Mouse (Mus musculus) lung, embryonic 16.5 days (tissue): Measurements from ENCODE around the gene Tars2. TPM values are rescaled to one million over a fixed set of nuclear protein-coding genes. Genes with fewer than 3 reads are reported as not detected.

Experiments
- ATAC-seq: fragments of 200-750 bp; cut with Nextera tagmentation; 2 replicates; pipeline ENCODE4 v1.8.0; 2017; ENCODE audit warnings: low read depth, mild to moderate bottlenecking, moderate library complexity
- H3K27ac ChIP-seq: fragments of 300-500 bp; sonication (generic); 2 replicates; pipeline ENCODE4 v1.5.1; 2014; ENCODE audit warnings: mild to moderate bottlenecking, control low read depth, low read length
- H3K27me3 ChIP-seq: fragments of 300-500 bp; sonication (generic); 2 replicates; pipeline ENCODE4 v1.6.1; 2014; ENCODE audit warnings: low read depth, low read length, mixed read lengths; ENCODE audit not compliant: control insufficient read depth, insufficient read depth
- H3K36me3 ChIP-seq: fragments of 300-500 bp; sonication (generic); 2 replicates; pipeline ENCODE4 v1.6.1; 2014; ENCODE audit warnings: low read length; ENCODE audit not compliant: control insufficient read depth, insufficient read depth
- H3K4me1 ChIP-seq: fragments of 300-500 bp; sonication (generic); replicated peaks from 2 replicates; pipeline ENCODE4 v1.6.1; 2014; ENCODE audit warnings: low read length, mixed read lengths; ENCODE audit not compliant: control insufficient read depth, insufficient read depth
- H3K4me2 ChIP-seq: fragments of 300-500 bp; sonication (generic); 2 replicates; pipeline ENCODE4 v1.6.1; 2014; ENCODE audit warnings: low read depth, low read length, control low read depth
- H3K4me3 ChIP-seq: fragments of 300-500 bp; sonication (generic); 2 replicates; pipeline ENCODE4 v1.5.1; 2014; ENCODE audit warnings: mild to moderate bottlenecking, low read length, control low read depth
- H3K9ac ChIP-seq: fragments of 300-500 bp; sonication (generic); 2 replicates; pipeline ENCODE4 v1.6.1; 2014; ENCODE audit warnings: low read length, control low read depth
- H3K9me3 ChIP-seq: fragments of 300-500 bp; sonication (generic); 2 replicates; pipeline ENCODE4 v1.6.1; 2016; ENCODE audit warnings: low read length; ENCODE audit not compliant: control insufficient read depth
- WGBS: fragments of 180-500 bp; shearing (Covaris S2); extraction: QIAGEN DNeasy Blood & Tissue Kit; methylation state at CpG from one replicate; pipeline ENCODE4 v1.1.7; 2014; 5-methylcytosine and 5-hydroxymethylcytosine counted together
- polyA plus RNA-seq: library from polyadenylated mRNA; unstranded; fragments of >200 nt; fragmentation: Nextera tagmentation; extraction: Ambion mirVana; gene quantifications from 2 replicates; pipeline ENCODE4 v1.2.1, GENCODE M21; 2015

The Tars2 gene
- polyA plus RNA-seq, 1 experiment from 2014 or later = 42.5 TPM

- H3K4me1 ChIP-seq = peaks cover 7% of the 10 kb centered on the region
- no peak overlapping the region for H3K4me2 ChIP-seq
- H3K9ac ChIP-seq = 0 out of 2 replicates have a peak overlapping the region, but pooled peaks have one; percentile 2
- peak overlapping the region; percentile 5; the same call in 1 of the 2 replicates for H3K27ac ChIP-seq
- WGBS = 33% methylated on average over 8 of the region's 8 CpGs
- H3K27me3 ChIP-seq = no peaks in the 10 kb centered on the region
- H3K36me3 ChIP-seq = peaks cover 20% of the 10 kb centered on the region
- no peak overlapping the region for H3K4me3 ChIP-seq
- ATAC-seq = peak; percentile 63
- H3K9me3 ChIP-seq = no peaks in the 10 kb centered on the region
These were observed 19.6 kb downstream of the Tars2 start for GRCm38 (mm10) chr3:95740406-95740805.

GRCm38 (mm10) chr3:95739353-95740104 is 20.5 kb downstream of the Tars2 start, which contains the start of gene Ecm1:
Gene Ecm1 (minus strand): TSS chr3:95739569.
- no peaks in the 10 kb centered on the region for H3K27me3 ChIP-seq
- H3K27ac ChIP-seq = peak within 1 kb of the TSS; percentile 48
- WGBS = 52% methylated on average over 7 of the region's 7 CpGs
- H3K36me3 ChIP-seq = peaks cover 13% of the 10 kb centered on the region
- peaks cover 7% of the 10 kb centered on the region for H3K4me1 ChIP-seq
- H3K4me2 ChIP-seq = no peak within 1 kb of the TSS
- ATAC-seq = peak; percentile 64; the same call in 1 of the 2 replicates
- no peak within 1 kb of the TSS for H3K4me3 ChIP-seq
- H3K9me3 ChIP-seq = no peaks in the 10 kb centered on the region
- peak within 1 kb of the TSS; percentile 46; the same call in 1 of the 2 replicates for H3K9ac ChIP-seq

- peaks cover 15% of the 10 kb centered on the region for H3K4me1 ChIP-seq
- ATAC-seq = no peak
- 79% methylated on average over 12 of the region's 12 CpGs for WGBS
- no peaks in the 10 kb centered on the region for H3K9me3 ChIP-seq
- H3K27me3 ChIP-seq = no peaks in the 10 kb centered on the region
- H3K4me3 ChIP-seq = no peak overlapping the region
- H3K9ac ChIP-seq = no peak overlapping the region
- H3K27ac ChIP-seq = no peak overlapping the region
- H3K36me3 ChIP-seq = no peaks in the 10 kb centered on the region
- H3K4me2 ChIP-seq = no peak overlapping the region
These were observed 24.8 kb downstream of the Tars2 start for GRCm38 (mm10) chr3:95735071-95735670.

- ATAC-seq = no peak
- WGBS = 75% methylated on average over 13 of the region's 13 CpGs
These were observed 25.8 kb downstream of the Tars2 start for GRCm38 (mm10) chr3:95734092-95734702.

GRCm38 (mm10) chr3:95732744-95733521 is 27.1 kb downstream of the Tars2 start:
- Histone ChIP-seq H3K9ac (no peak overlapping the region), H3K4me1 (peaks cover 8% of the 10 kb centered on the region; the same call in 1 of the 2 replicates), H3K4me3 (no peak overlapping the region), H3K9me3 (no peaks in the 10 kb centered on the region), H3K36me3 (no peaks in the 10 kb centered on the region), H3K27ac (peak overlapping the region; percentile 16; the same call in 1 of the 2 replicates), H3K27me3 (no peaks in the 10 kb centered on the region), H3K4me2 (no peak overlapping the region)
- 66% methylated on average over 11 of the region's 11 CpGs for WGBS
- peak; percentile 63; the same call in 1 of the 2 replicates for ATAC-seq

More at GRCm38 (mm10) chr3:95734092-95734702, 25.8 kb downstream of the Tars2 start:
- Histone ChIP-seq H3K27me3 (no peaks in the 10 kb centered on the region), H3K4me3 (no peak overlapping the region), H3K9ac (no peak overlapping the region), H3K27ac (no peak overlapping the region), H3K4me1 (peaks cover 11% of the 10 kb centered on the region), H3K36me3 (no peaks in the 10 kb centered on the region), H3K9me3 (no peaks in the 10 kb centered on the region), H3K4me2 (no peak overlapping the region)

GRCm38 (mm10) chr3:95732297-95732696 is 27.7 kb downstream of the Tars2 start:
- H3K27ac ChIP-seq = peak overlapping the region; percentile 16; the same call in 1 of the 2 replicates
- no peak overlapping the region for H3K4me2 ChIP-seq
- ATAC-seq = no peak
- 86% methylated on average over 9 of the region's 9 CpGs for WGBS
- H3K9me3 ChIP-seq = no peaks in the 10 kb centered on the region
- H3K9ac ChIP-seq = no peak overlapping the region
- no peaks in the 10 kb centered on the region for H3K27me3 ChIP-seq
- H3K36me3 ChIP-seq = no peaks in the 10 kb centered on the region
- H3K4me3 ChIP-seq = no peak overlapping the region
- peaks cover 8% of the 10 kb centered on the region; the same call in 1 of the 2 replicates for H3K4me1 ChIP-seq

- no peak for ATAC-seq
- peaks cover 8% of the 10 kb centered on the region; the same call in 1 of the 2 replicates for H3K4me1 ChIP-seq
- no peaks in the 10 kb centered on the region for H3K9me3 ChIP-seq
- no peak overlapping the region for H3K9ac ChIP-seq
- H3K27me3 ChIP-seq = no peaks in the 10 kb centered on the region
- 85% methylated on average over 4 of the region's 4 CpGs for WGBS
- H3K27ac ChIP-seq = no peak overlapping the region
- H3K36me3 ChIP-seq = no peaks in the 10 kb centered on the region
- no peak overlapping the region for H3K4me3 ChIP-seq
- no peak overlapping the region for H3K4me2 ChIP-seq
These were observed 28.2 kb downstream of the Tars2 start for GRCm38 (mm10) chr3:95731802-95732201.

GRCm38 (mm10) chr3:95730431-95730830 is 29.6 kb downstream of the Tars2 start:
- Histone ChIP-seq H3K4me3 (no peak overlapping the region), H3K27me3 (no peaks in the 10 kb centered on the region), H3K9me3 (no peaks in the 10 kb centered on the region), H3K4me1 (peaks cover 8% of the 10 kb centered on the region; the same call in 1 of the 2 replicates), H3K27ac (no peak overlapping the region), H3K36me3 (no peaks in the 10 kb centered on the region), H3K4me2 (no peak overlapping the region), H3K9ac (no peak overlapping the region)
- 66% methylated on average over 7 of the region's 7 CpGs for WGBS
- ATAC-seq = no peak
